Mouse (Mus musculus) CH12.LX (cell line): Measurements from ENCODE around the gene Syndig1. TPM values are rescaled to one million over a fixed set of nuclear protein-coding genes. Genes with fewer than 3 reads are reported as not detected.

Source experiments
- DNase-seq: peaks from one replicate; pipeline ENCODE4 v3.0.0-alpha.2; 2013; ENCODE audit errors: extremely low read depth
- H3K27ac ChIP-seq: 2 replicates; pipeline ENCODE4 v1.5.1; 2012; ENCODE audit warnings: low read depth, mild to moderate bottlenecking, control low read depth, moderate library complexity; ENCODE audit not compliant: insufficient read depth
- H3K27me3 ChIP-seq: replicated peaks from 2 replicates; pipeline ENCODE3; 2012; ENCODE audit warnings: inconsistent platforms
- H3K36me3 ChIP-seq, 2 experiments: replicated peaks in 1 of 2; 2 replicates each; pipeline versions ENCODE3 to v1.6.1; 2012; ENCODE audit warnings: inconsistent platforms in 1 of 2, low read length in 1 of 2, mild to moderate bottlenecking in 1 of 2, mixed read lengths in 1 of 2, moderate library complexity in 1 of 2; ENCODE audit not compliant: control insufficient read depth in 1 of 2, insufficient read depth in 1 of 2
- H3K4me1 ChIP-seq, 2 experiments: 2 replicates each; pipeline ENCODE4 v1.6.1; 2012; ENCODE audit warnings: inconsistent platforms in 1 of 2, moderate library complexity in 1 of 2; ENCODE audit not compliant: insufficient read depth in 2 of 2, control insufficient read depth in 1 of 2
- H3K4me2 ChIP-seq: 2 replicates; pipeline ENCODE4 v1.6.1; 2012; ENCODE audit warnings: low read depth, mild to moderate bottlenecking, control low read depth; ENCODE audit not compliant: poor library complexity, insufficient read depth, severe bottlenecking
- H3K4me3 ChIP-seq, 3 experiments: fragments of 150-350 bp in 1 of 3; sonication (generic) in 1 of 3; replicated peaks in 1 of 3; 2 replicates each; pipeline versions ENCODE3 to v1.5.1; 2011 to 2012; ENCODE audit warnings: low read depth in 2 of 3, low read length in 2 of 3, mild to moderate bottlenecking in 2 of 3, moderate library complexity in 2 of 3, control low read depth in 1 of 3, improper control_type of control experiment in 1 of 3, inconsistent platforms in 1 of 3, mixed read lengths in 1 of 3; ENCODE audit not compliant: poor library complexity in 1 of 3
- H3K79me2 ChIP-seq: replicated peaks from 2 replicates; pipeline ENCODE4 v1.6.1; 2012; ENCODE audit warnings: mild to moderate bottlenecking, moderate library complexity; ENCODE audit not compliant: control insufficient read depth, poor library complexity, insufficient read depth, severe bottlenecking; ENCODE audit errors: extremely low read depth
- H3K9ac ChIP-seq: 2 replicates; pipeline ENCODE4 v1.6.1; 2012; ENCODE audit warnings: low read depth, mild to moderate bottlenecking, control low read depth, moderate library complexity; ENCODE audit not compliant: insufficient read depth
- H3K9me3 ChIP-seq: replicated peaks from 2 replicates; pipeline ENCODE3; 2012; ENCODE audit warnings: low read length, inconsistent platforms, mixed read lengths
- CHD2 ChIP-seq: IDR thresholded peaks from 2 replicates; pipeline ENCODE4 v1.6.1; 2011; ENCODE audit warnings: low read length, improper control_type of control experiment
- EP300 ChIP-seq: IDR thresholded peaks from 2 replicates; pipeline ENCODE4 v1.6.1; 2011; ENCODE audit warnings: low read length, improper control_type of control experiment
- ETS1 ChIP-seq: conservative IDR thresholded peaks from 2 replicates; pipeline ENCODE4 v1.6.1; 2012; ENCODE audit warnings: low read depth, mild to moderate bottlenecking, inconsistent platforms, low read length, improper control_type of control experiment, moderate library complexity
- HCFC1 ChIP-seq: IDR thresholded peaks from 2 replicates; pipeline ENCODE4 v1.6.1; 2012; ENCODE audit warnings: low read depth, mild to moderate bottlenecking, inconsistent platforms, low read length, improper control_type of control experiment
- JUN ChIP-seq: IDR thresholded peaks from 2 replicates; pipeline ENCODE4 v1.6.1; 2011; ENCODE audit warnings: low read depth, mild to moderate bottlenecking, low read length, improper control_type of control experiment, moderate library complexity; ENCODE audit not compliant: insufficient read depth
- MAFK ChIP-seq: IDR thresholded peaks from 2 replicates; pipeline ENCODE4 v1.6.1; 2011; ENCODE audit warnings: low read length, improper control_type of control experiment; ENCODE audit not compliant: insufficient replicate concordance
- MEF2A ChIP-seq: IDR thresholded peaks from 2 replicates; pipeline ENCODE4 v1.6.1; 2014; ENCODE audit warnings: low read depth, mild to moderate bottlenecking, inconsistent platforms, low read length, improper control_type of control experiment, borderline replicate concordance
- MXI1 ChIP-seq: IDR thresholded peaks from 2 replicates; pipeline ENCODE4 v1.6.1; 2011; ENCODE audit warnings: mild to moderate bottlenecking, low read depth, low read length, improper control_type of control experiment
- NRF1 ChIP-seq: IDR thresholded peaks from 2 replicates; pipeline ENCODE4 v1.6.1; 2014; ENCODE audit warnings: low read depth, mild to moderate bottlenecking, inconsistent platforms, low read length, improper control_type of control experiment, moderate library complexity
- RAD21 ChIP-seq: IDR thresholded peaks from 2 replicates; pipeline ENCODE4 v1.6.1; 2011; ENCODE audit warnings: low read depth, mild to moderate bottlenecking, low read length, improper control_type of control experiment, moderate library complexity
- RCOR1 ChIP-seq: conservative IDR thresholded peaks from 2 replicates; pipeline ENCODE4 v1.6.1; 2012; ENCODE audit warnings: low read depth, mild to moderate bottlenecking, inconsistent platforms, low read length, improper control_type of control experiment
- TBP ChIP-seq: conservative IDR thresholded peaks from 2 replicates; pipeline ENCODE4 v1.6.1; 2011; ENCODE audit warnings: low read depth, low read length, improper control_type of control experiment
- TCF12 ChIP-seq: IDR thresholded peaks from 2 replicates; pipeline ENCODE4 v1.6.1; 2014; ENCODE audit warnings: low read depth, mild to moderate bottlenecking, inconsistent platforms, low read length, improper control_type of control experiment
- UBTF ChIP-seq: IDR thresholded peaks from 2 replicates; pipeline ENCODE4 v1.6.1; 2012; ENCODE audit warnings: low read depth, mild to moderate bottlenecking, inconsistent platforms, low read length, improper control_type of control experiment, moderate library complexity
- USF1 ChIP-seq: IDR thresholded peaks from 2 replicates; pipeline ENCODE4 v1.6.1; 2014; ENCODE audit warnings: low read depth, mild to moderate bottlenecking, inconsistent platforms, low read length, improper control_type of control experiment
- ZKSCAN1 ChIP-seq: IDR thresholded peaks from 2 replicates; pipeline ENCODE4 v1.6.1; 2012; ENCODE audit warnings: low read depth, inconsistent platforms, low read length, improper control_type of control experiment, borderline replicate concordance
- ZMIZ1 ChIP-seq: IDR thresholded peaks from 2 replicates; pipeline ENCODE4 v1.6.1; 2012; ENCODE audit warnings: low read depth, mild to moderate bottlenecking, inconsistent platforms, low read length, improper control_type of control experiment
- ZNF384 ChIP-seq: IDR thresholded peaks from 2 replicates; pipeline ENCODE4 v1.6.1; 2012; ENCODE audit warnings: low read depth, low read length, improper control_type of control experiment, inconsistent platforms
- dilution Hi-C: fragments of 300-500 bp; cut with MboI; formaldehyde crosslinking; loops from 2 replicates; pipeline ENCODE4 v1.14.3; 2020; ENCODE audit warnings: low sequenced_read_pairs; ENCODE audit not compliant: extremely low pct_unique_long_range_greater_than_20kb, extremely low pct_ligation_motif_present
- in situ Hi-C: fragments of 300-500 bp; cut with MboI; formaldehyde crosslinking; loops from 3 replicates; pipeline ENCODE4 v1.14.3; 2019; ENCODE audit warnings: low sequenced_read_pairs, low pct_ligation_motif_present, low pct_unique_long_range_greater_than_20kb, mixed read lengths
- polyA plus RNA-seq: library from polyadenylated mRNA; unstranded; fragments of >175 nt; gene quantifications from 2 replicates; pipeline ENCODE4 v1.2.1, GENCODE M21; 2012; ENCODE audit warnings: low read depth; ENCODE audit not compliant: insufficient read length
- total RNA-seq, 2 experiments: library from RNA; depleted of rRNA; stranded (reverse); fragments of 300-350 nt in 1 of 2; fragments of >200 nt in 1 of 2; gene quantifications; 2 replicates each; pipeline ENCODE4 v1.2.3; 2012 to 2014

The Syndig1 gene
- total and polyA plus RNA-seq, 3 experiments: not detected

GRCm38 (mm10) chr2:149927001-149927400 lies 98.0 kb downstream of the Syndig1 start:
- no peaks in the 10 kb centered on the region for H3K4me1 ChIP-seq
- no peak for DNase-seq
- H3K4me2 ChIP-seq: no peak overlapping the region
- H3K36me3 ChIP-seq: no peaks in the 10 kb centered on the region
- H3K9me3 ChIP-seq: no peaks in the 10 kb centered on the region
- in situ Hi-C loops (no loop called here), dilution Hi-C loops (no loop called here)
- no peaks in the 10 kb centered on the region for H3K79me2 ChIP-seq
- H3K4me3 ChIP-seq: no peak overlapping the region
- no peak overlapping the region for H3K27ac ChIP-seq
- H3K27me3 ChIP-seq: peaks cover 1% of the 10 kb centered on the region
- TF ChIP-seq CHD2 (no peak), ZNF384 (no peak), MXI1 (no peak), ETS1 (no peak), TCF12 (no peak)
- no peak overlapping the region for H3K9ac ChIP-seq

DNA sequence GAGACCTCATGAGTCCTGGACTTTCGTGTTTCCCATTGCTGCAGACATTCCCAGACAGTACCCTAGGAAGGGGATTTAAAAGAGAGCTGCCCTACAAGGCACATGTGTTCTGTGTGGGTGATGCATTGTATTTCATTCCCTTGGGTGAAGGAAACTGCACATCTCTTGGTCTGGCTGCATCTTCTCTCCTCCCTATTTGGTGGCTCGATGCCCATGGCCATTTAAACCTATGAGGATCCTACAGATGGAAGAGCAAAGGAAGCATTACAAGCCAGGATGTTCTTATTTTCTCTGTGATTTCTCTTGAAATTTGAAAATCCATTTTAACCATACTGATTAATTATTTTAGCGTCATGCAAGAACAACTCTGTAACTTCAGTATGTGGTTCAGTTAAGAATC lies 98.5 kb downstream of the Syndig1 start:
- Histone ChIP-seq H3K27me3 (peaks cover 1% of the 10 kb centered on the region), H3K4me2 (no peak overlapping the region), H3K36me3 (no peaks in the 10 kb centered on the region), H3K27ac (no peak overlapping the region), H3K9ac (no peak overlapping the region), H3K4me3 (no peak overlapping the region), H3K79me2 (no peaks in the 10 kb centered on the region), H3K4me1 (no peaks in the 10 kb centered on the region), H3K9me3 (no peaks in the 10 kb centered on the region)
- in situ Hi-C loops (no loop called here), dilution Hi-C loops (no loop called here)
- no peak for TF ChIP-seq JUN
- TF ChIP-seq ZMIZ1: no peak
- TF ChIP-seq HCFC1: no peak
- no peak for TF ChIP-seq RCOR1
- no peak for TF ChIP-seq UBTF
- no peak for TF ChIP-seq USF1
- TF ChIP-seq NRF1: no peak
- TF ChIP-seq RAD21: no peak
- TF ChIP-seq MEF2A: no peak
- no peak for TF ChIP-seq TCF12
- no peak for TF ChIP-seq EP300
- no peak for TF ChIP-seq MAFK
- no peak for TF ChIP-seq ZKSCAN1
- TF ChIP-seq TBP: no peak
- no peak for DNase-seq
